Mouse (Mus musculus) thymus, adult 18-20 months (tissue): ENCODE data around the gene Rnf212.

Experiments
- DNase-seq, 2 experiments: peaks; one replicate each; pipeline ENCODE4 v3.0.0; 2022; ENCODE audit warnings: mixed read lengths in 2 of 2

Gene Rnf212

DNA sequence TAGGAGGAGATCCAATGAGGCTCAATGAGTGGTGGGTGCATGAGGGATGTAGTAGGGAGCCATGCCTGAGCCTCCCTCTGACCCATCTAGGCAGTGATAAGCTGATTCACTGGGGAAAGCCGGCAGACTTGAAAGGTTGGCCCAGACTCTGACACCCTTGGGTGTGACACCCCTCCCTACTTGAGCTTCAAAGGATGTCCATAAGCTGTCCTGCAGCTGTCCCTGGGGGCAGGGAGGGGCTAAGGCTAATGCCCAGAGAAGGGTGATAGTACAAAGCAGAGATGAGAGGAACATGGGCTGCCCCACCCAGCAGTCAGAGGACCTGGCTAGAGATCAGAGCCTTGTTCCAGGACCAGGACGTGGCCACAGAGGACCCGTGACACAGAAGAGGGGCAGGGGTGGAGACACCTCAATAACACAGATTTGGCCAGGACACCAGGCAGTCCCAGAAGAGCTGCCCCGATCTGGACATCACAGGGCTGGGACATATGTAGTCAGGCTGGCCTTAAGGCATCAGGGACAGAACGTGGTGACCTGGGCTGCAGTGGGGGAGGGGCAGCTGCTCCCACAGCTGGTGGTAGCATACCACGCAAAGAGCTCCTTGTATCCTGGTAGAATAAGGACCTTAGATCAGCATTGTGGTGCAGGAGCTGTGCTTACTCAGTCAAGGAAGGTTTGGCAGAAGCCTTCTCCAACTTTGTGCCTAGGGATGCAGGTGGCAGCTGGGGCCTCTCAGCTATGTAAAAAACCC, 65.6 kb downstream of the Rnf212 start:
- no peak for DNase-seq

DNA sequence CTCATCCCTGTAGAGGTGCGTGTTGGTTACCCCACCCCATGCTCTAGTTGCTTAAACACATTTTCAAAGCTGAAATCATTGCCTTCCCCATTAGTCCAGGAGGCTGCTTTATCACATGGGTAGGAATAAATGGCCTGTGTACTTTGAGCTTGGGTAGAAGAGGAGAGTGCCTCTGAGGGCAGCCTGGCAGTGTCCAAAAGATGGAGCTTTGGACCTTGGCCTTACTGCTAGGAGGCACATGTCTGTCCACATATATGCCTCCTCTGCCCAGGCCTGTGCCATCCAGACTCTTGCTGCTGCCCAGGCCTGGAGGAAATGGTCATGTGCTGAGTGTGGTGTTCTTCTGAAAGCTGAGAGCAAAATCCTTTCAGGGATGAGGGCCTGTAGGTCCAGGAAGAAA, 66.4 kb downstream of the Rnf212 start:
- DNase-seq, result no peak

DNA sequence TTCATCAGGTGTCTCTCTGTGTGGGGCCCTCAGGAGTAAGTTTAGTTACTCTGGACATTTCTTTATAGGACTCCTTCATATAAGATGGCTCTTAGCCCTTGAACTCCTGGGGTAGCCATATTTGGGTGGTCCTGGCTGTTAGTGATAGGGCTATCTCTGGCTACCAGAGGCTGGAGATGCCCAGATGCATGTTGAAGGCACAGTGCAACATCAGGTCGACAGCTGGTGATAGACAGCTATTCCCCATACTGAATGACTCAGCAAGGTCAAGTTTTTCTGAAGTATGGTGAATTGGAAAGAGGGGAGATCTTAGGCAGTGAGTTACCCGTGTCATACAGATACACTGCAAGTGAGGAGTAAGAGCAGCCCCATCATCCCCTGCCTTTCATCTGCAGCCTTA, 67.0 kb downstream of the Rnf212 start:
- DNase-seq, result no peak

DNA sequence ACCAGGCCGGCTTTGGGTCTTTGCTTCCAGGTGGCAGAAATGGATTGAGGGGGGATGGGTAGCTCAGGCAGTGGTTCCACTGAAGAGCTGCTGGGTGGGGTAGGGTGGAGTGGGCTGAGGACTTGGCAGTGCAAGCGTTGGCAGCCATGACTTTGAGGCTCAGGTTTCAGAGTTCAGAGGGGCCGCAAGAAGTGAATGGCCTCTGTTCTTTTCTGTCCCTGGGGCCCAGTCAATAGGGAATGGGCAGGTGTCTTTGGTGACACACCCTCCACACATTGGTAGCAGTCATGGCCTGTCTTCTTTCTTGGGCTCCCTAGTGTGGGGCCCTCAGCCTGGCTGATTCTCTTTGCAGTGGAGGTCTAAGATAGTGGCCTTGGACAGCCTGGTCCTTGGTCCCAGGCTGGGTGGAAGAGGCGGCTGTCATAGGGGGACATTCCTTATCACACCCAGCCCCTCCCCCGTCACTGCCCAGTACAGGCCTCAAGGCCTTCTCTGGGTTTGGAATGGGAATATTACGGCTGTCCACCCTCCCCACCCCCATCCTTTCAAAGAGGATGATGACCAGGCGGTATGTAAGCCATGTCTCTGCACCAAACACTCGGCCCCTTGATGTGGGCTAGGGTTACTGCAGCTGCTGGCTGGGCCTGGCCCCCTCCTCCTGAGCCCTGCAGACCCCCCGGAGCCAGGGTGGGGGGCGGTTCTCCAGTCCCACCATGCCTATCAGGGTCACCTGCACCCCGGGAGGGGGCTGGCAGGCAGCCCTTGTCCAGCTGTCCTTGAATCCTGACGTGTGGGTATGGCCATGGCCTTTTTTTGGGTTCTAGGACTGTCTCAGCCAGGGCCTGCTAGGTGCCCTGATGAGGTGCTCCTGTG, 70.8 kb downstream of the Rnf212 start:
- DNase-seq, result no peak

DNA sequence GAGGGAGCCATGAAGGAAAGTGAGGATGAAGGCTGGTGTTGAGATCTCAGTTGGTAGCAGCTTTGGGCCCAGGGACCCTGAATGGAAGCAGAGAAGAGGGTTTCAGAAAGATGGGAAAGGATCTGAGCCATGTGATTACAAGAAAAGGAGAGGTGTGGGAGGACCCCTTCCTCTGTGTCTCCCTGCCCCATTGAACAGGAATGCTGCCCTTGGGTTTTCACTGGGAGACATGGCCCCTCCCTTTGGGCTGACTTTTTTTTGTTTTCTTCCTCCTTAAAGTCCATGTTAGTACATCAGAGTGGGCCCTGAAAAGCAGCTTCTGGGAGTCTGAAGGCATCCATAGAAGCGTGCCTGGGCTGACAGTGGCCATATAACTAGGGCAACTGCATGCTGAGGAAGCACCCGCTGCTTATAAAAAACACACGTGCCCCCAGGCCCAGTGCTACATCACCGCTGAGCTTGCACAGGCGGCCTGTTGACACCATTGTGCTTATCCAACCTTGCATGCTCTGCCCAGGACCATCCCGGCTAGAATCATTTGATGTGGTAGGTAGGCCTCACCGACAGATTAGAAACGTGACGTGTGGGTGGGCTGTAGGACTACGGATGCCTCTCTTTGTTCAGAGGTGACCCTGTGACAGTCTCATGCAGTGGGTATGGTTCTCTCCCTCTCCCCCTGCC, 73.3 kb downstream of the Rnf212 start:
- no peak for DNase-seq

DNA sequence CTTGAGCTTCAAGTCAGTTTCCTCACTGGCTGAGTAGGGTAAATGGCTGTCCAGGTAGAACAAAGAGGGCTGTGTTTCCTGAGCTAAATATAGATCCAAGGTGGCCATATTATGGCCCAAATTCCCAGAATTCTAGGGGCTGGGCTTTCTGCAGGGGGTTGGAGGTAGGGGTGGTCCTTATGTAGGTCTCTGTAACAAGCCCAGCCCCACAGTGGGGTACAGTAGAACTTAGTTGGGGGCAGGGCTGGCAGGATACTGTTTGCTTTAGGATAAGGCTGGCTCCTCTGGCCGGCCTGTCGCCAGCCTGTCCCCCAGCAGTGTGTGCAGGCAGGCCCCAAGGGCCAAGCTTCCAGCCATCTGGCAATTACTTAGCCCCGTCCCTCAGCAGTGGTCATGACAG, 74.4 kb downstream of the Rnf212 start:
- no peak for DNase-seq

DNA sequence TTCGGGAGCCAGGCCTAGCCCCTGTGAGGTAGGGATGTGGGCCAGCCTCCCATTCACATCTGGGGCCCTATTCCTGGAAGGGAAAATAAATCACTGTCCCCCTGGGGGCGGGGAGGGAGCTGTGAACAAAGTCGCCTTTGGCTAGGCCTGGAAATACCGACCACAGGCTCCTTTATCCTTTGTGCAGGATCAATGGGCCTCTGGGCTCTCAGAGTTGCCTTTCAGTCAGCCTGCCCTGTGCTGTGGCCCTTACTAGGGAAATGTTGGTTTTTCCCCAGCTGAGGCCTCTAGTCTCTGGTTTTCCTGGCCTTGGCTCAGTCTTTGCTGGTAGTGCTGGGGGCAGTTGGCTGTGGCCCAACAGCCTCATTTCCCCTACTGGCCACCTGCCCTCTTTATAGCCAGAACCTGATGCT, 77.4 kb downstream of the Rnf212 start:
- no peak for DNase-seq

DNA sequence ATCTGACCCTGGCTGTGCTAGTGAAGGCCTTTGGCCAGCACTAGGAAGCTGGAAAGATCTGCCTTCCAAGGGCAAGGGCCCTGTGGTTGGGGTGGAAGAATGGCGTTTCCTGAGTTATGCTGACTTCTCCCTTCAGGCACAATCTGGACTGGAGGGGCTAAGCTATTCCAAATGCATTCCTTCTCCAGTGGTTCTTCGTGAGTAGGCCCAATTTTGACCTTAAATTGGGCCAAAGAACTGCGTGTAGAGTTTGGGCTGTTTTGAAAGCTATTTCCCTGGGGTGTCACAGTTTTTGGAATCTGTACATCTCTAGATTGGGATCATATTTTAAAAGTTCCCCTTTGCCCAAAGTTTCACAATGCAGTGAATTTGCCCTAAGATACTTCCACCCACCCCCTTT, 78.2 kb downstream of the Rnf212 start:
- DNase-seq, result no peak

DNA sequence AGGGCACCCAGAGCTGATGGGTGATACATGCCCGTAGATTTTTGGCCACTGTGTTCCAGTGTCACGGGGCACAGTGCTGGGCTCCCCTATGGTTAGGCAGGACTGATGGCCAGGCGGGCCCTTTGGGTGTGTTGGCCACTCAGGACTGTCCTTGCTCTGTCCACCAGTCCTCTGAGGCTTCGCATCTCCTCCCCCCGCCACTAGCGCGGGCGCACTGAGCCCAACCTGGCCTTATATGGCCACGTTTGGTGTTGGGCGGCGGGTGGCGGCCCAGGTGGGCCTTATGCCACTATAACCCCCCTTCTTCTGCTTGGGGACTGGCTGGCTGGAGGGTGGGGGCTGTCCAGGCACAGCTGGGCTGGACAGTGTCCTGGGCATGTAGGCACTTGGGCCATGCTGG, 78.9 kb downstream of the Rnf212 start:
- no peak for DNase-seq

DNA sequence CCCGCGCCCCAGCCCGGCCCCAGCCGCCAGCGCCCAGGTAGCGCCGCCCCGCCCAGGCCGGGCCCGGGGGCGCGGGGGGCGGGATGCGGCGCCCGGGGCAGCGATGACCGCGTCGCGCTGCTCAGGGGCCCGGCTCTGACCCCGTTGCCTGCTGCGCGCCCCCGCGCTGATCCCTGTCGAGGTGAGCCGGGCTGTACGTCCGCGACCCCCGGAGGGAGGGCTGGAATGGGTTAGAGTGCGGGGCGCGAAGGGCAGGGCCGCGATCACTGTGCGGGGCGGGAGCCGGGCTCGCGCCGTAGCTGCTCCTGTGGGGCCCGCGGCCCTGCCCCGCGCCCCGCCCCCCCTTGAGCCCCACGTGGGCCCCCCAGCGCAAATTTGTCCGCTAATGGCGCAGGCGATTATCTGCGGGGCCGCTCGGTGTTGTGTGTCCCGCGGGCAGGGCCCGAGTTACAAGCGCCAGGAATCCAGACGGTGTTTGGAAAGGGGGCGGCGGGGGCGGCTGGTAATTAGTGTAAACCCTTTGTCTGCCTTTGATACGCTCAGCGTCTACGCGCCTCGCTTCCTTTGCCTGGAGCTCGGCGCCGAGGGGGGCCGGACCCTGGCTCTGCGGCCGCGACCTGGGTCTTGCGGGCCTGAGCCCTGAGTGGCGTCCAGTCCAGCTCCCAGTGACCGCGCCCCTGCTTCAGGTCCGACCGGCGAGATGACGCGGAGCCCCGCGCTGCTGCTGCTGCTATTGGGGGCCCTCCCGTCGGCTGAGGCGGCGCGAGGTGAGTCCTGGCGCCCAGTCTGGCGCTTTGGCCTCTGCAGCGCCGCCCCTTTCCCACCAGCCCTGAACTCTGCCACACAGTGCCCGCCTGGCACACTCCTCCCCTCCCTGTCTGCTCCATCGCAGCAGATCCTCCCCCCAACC, 80.2 kb downstream of the Rnf212 start:
- peak; percentile 30 for DNase-seq

DNA sequence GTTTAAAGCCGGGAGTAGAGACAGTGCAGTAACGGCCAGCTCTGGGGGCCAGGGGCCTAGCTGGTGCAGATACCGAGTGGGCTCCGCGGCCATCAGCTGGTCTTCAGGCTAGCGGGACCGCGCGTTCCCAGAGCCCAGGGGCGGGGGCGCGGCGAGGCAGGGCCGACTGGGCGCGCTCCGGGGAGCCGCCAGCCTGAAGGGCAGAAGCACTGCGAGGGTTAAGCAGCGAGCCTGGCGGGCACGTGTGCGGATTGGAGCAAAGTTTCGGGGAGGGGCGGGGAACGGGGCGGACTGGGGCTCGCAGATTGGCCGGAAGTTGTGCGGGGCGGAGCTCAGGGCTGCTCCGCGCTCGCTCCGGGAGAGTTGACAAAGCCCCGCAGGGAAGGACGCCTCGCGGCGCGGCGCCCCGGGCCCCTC, 80.9 kb downstream of the Rnf212 start:
- peak; percentile 78 to 79 for DNase-seq

DNA sequence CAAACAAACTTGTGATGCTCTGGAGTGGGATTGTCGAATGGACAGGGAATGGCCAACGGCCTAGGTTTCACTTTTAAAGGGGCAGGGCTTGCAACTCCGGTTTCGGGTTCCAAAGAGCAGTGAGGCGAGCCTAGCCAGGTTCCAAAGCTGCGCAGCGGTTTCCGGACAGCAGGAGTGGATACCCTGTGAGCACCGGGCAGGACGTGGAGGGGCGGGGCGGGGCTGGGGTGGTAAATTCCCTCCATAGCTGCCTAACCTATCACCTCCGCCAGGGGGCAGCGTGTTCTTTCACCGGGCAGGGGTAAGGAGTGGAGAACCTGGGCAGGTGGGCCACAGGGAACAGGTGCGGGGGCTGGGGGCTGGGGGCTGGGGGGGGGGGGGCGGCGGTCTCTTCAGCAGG, 82.5 kb downstream of the Rnf212 start, which contains the start of gene Fgfrl1:
Gene Fgfrl1, plus strand, starts transcription at position 112 of the 400 bp plus-strand sequence.
- peak; percentile 39 to 59 for DNase-seq

DNA sequence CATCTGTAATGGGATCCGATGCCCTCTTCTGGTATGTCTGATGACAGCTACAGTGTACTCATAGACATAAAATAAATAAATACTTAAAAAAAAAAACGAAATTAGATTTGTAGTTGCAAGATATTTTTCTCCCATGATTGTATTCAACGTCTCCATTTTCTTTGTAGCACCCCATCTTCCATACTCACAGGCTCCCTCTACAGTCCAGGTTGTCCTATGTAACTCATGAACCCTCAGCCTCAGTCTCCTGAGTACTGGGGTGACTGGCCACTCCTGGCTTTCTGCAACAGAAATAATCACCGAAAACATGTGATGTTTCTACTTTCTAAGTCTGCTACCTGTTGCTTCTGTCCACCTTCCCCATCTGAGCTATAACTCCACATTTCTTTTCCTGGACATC, 83.6 kb downstream of the Rnf212 start:
- no peak for DNase-seq

DNA sequence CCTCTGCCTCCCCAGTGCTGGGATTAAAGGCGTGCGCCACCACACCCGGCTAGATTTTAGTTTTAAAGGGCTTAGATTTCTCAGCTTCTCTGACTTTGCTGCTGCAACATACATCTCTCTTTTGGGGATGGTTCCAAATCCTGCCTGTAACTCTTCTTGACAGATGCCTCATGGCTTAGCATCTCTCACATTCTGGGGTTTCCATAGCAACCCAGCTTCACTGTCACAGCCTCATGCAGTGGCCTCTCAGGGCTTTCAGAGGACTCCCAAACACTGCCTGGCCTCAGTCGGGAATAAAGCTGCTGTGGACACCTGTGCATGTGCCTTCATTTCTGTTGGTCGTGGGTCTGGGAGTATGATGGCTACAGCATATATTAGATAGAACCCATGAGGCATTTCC, 85.7 kb downstream of the Rnf212 start:
- no peak for DNase-seq

DNA sequence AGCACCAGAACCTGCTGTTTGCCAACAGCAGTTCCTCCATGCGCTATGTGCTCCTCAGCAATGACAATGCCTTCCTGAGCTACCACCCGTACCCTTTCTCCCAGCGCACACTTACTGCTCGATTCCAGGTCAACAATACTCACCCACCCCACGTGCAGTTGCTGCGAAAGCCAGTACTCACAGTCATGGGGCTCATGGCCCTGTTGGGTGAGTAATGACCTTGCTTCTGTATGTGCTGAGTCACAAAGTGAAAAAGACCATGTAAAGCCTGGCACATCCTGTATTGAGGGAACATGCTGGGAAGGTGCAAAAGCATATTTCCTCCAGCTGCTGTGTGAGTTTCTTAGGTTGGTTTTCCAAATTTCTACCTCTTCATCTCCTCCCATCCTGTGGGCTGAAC, 93.9 kb downstream of the Rnf212 start:
- DNase-seq, result no peak

DNA sequence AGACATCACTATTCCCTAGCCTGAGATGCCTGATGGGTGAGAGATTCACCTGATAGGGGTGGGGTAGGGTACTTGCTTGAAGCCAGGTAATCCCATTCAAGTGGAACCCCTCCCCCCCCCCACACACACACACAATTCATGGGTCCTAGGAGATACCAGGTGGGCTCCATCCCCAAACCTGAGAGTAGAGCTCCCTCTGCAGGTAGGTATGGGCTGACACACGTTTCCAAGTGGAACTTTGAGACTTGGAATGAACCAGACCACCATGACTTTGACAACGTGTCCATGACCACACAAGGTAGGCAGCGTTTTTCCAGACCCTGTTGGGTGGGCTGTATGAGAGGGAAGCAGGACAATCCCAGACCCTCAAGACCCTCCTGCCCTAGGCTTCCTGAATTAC, 94.9 kb downstream of the Rnf212 start:
- no peak for DNase-seq
